Mouse (Mus musculus): ENCODE measurements at regions not wholly inside any gene's neighbourhood (a gene's known extent, or its start where the extent isn't known, plus 50 kb on each side); places are given as distances from the start of the nearest gene placed in this dataset.

DNA sequence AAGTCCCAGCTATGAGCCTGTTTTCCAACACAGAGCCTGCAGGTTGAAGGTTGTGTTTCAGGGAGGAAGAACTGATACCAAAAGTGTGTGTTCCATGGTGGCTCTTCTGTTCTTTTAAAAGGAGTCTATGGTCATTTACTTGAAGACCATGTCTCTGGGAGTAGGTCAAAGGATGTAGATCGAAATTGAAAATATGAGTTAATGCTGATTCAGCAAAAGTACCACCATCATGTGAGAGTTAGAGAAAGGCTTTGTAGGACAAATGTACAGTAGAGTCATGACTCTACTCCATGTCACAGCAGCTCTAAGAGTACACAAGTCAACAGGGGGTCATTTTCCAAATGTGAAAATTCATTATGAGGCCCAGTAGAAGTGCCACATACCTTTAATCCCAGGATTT, 810.0 kb upstream of the Car8 start:
- TF ChIP-seq CTCF (IDR thresholded peaks at IDR 0.05; ENCODE audit: low read depth, low read length) = no peak
- no peak for TF ChIP-seq GATA1 (IDR thresholded peaks at IDR 0.05; ENCODE audit: borderline replicate concordance, low read length)
- no peak for TF ChIP-seq TAL1 (conservative IDR thresholded peaks at IDR 0.05; ENCODE audit: low read depth, low read length)
